Mouse (Mus musculus) midbrain, embryonic 16.5 days (tissue): Measurements from ENCODE around the gene Pqlc3. TPM values are rescaled to one million over a fixed set of nuclear protein-coding genes. Genes with fewer than 3 reads are reported as not detected.

ENCODE experiments used
- ATAC-seq: fragments of 200-750 bp; cut with Nextera tagmentation; 2 replicates; pipeline ENCODE4 v1.8.0; 2017; ENCODE audit warnings: moderate TSS enrichment
- H3K27ac ChIP-seq: fragments of 300-500 bp; sonication (generic); 2 replicates; pipeline ENCODE4 v1.5.1; 2014; ENCODE audit warnings: mild to moderate bottlenecking, low read length, mixed read lengths
- H3K27me3 ChIP-seq: fragments of 300-500 bp; sonication (generic); 2 replicates; pipeline ENCODE4 v1.6.1; 2014; ENCODE audit warnings: low read depth, low read length, mixed read lengths; ENCODE audit not compliant: control insufficient read depth, insufficient read depth
- H3K36me3 ChIP-seq: fragments of 300-500 bp; sonication (generic); 2 replicates; pipeline ENCODE4 v1.6.1; 2014; ENCODE audit warnings: mild to moderate bottlenecking, low read length, moderate library complexity, mixed read lengths; ENCODE audit not compliant: control insufficient read depth, insufficient read depth
- H3K4me1 ChIP-seq: fragments of 300-500 bp; sonication (generic); 2 replicates; pipeline ENCODE4 v1.6.1; 2014; ENCODE audit warnings: mild to moderate bottlenecking, low read length, mixed read lengths; ENCODE audit not compliant: control insufficient read depth, insufficient read depth
- H3K4me2 ChIP-seq: fragments of 300-500 bp; sonication (generic); 2 replicates; pipeline ENCODE4 v1.6.1; 2014; ENCODE audit warnings: mild to moderate bottlenecking, low read length, mixed read lengths
- H3K4me3 ChIP-seq: fragments of 300-500 bp; sonication (generic); 2 replicates; pipeline ENCODE4 v1.5.1; 2014; ENCODE audit warnings: low read depth, mild to moderate bottlenecking, low read length, moderate library complexity, mixed read lengths
- H3K9ac ChIP-seq: fragments of 300-500 bp; sonication (generic); 2 replicates; pipeline ENCODE4 v1.6.1; 2014; ENCODE audit warnings: low read depth, low read length, mixed read lengths
- H3K9me3 ChIP-seq: fragments of 300-500 bp; sonication (generic); replicated peaks from 2 replicates; pipeline ENCODE4 v1.6.1; 2014; ENCODE audit warnings: mild to moderate bottlenecking, low read length, mixed read lengths; ENCODE audit not compliant: control insufficient read depth, poor library complexity, severe bottlenecking
- WGBS: fragments of 180-500 bp; shearing (Covaris S2); extraction: QIAGEN DNeasy Blood & Tissue Kit; methylation state at CpG from one replicate; pipeline ENCODE4 v1.1.7; 2014; 5-methylcytosine and 5-hydroxymethylcytosine counted together
- polyA plus RNA-seq: library from polyadenylated mRNA; unstranded; fragments of >200 nt; fragmentation: Nextera tagmentation; extraction: Ambion mirVana; gene quantifications from 2 replicates; pipeline ENCODE4 v1.2.1, GENCODE M21; 2015

The Pqlc3 gene
- polyA plus RNA-seq: 1.3 and 1.4 TPM in 2 replicates

DNA sequence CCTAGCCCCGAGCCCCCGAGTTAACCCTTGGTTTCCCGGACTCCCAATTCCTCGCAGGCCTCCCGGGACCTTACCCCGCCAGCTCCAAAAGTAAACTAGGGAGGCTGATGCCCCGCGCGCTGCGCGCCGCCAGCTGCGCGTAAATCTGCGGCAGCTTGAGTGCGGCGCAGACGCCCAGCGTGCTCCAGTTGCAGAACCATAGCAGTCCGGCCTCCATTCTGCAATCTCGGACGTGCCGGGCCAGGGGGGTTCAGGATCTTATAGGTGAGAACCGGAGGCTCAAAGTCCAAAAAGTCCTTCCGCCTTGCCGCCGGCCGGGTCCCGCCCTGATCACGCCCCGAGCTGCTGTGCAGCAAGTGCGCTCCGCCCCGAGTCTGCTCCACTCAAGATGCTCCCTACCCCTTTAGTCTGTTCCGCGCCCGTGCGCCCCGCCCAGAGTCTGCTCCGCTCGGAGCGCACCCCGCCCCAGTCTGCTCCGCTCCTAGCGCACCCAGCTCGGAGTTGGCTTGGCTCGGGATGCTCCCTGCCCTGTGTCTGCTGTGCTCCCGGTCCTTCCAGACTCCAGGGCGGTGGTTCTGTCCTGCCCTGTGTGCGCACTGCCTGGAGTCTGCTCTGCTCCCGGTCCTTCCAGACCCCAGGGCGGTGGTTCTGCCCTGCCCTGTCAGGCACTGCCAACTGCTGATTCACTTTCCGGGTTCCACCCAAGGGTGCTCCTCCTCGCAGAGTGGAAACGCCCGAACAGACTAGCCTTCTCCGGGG is at the start of gene Pqlc3:
Gene Pqlc3 (minus strand): TSS at position 670 of the 759 bp plus-strand sequence.
- Histone ChIP-seq H3K9me3 (no peaks in the 10 kb centered on the region), H3K9ac (peak within 1 kb of the TSS; percentile 50), H3K4me2 (peak within 1 kb of the TSS; percentile 97), H3K4me1 (peaks cover 9% of the 10 kb centered on the region; the same call in 1 of the 2 replicates), H3K36me3 (no peaks in the 10 kb centered on the region), H3K27me3 (peaks cover 26% of the 10 kb centered on the region), H3K4me3 (peak within 1 kb of the TSS; percentile 48), H3K27ac (no peak within 1 kb of the TSS)
- ATAC-seq: peak; percentile 71
- 2% methylated on average over 55 of the region's 57 CpGs for WGBS

DNA sequence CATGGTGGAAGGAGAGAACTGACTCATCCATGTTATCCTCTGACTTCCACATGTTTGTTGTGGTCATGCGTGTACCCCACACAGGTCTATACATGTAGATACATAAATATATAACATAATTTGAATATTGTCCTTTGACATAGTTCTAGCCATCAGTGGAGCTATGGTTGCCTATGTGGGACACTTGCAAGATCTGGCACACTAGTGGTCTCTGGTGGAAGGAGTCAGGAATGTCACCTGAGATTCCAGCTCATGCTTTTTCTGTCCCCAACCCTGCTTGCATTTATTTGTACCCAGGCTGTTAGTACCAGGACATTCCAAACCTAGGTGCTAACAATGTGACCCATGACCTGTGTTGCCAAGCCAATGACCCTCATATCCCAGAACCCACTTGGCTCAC is 49.6 kb upstream of the Pqlc3 start:
- Histone ChIP-seq H3K9ac (no peak overlapping the region), H3K27ac (no peak overlapping the region), H3K9me3 (no peaks in the 10 kb centered on the region), H3K27me3 (no peaks in the 10 kb centered on the region), H3K4me3 (no peak overlapping the region), H3K4me2 (no peak overlapping the region), H3K4me1 (peaks cover 10% of the 10 kb centered on the region), H3K36me3 (no peaks in the 10 kb centered on the region)
- WGBS: 97% methylated on average over 1 of the region's 1 CpGs
- no peak for ATAC-seq

GRCm38 (mm10) chr12:17048979-17049612 is 48.9 kb upstream of the Pqlc3 start:
- H3K9me3 ChIP-seq: no peaks in the 10 kb centered on the region
- H3K36me3 ChIP-seq: no peaks in the 10 kb centered on the region
- ATAC-seq: no peak
- no peak overlapping the region for H3K27ac ChIP-seq
- no peak overlapping the region for H3K4me3 ChIP-seq
- peaks cover 10% of the 10 kb centered on the region for H3K4me1 ChIP-seq
- H3K27me3 ChIP-seq: no peaks in the 10 kb centered on the region
- H3K4me2 ChIP-seq: no peak overlapping the region
- no peak overlapping the region for H3K9ac ChIP-seq
- WGBS: 63% methylated on average over 7 of the region's 7 CpGs

GRCm38 (mm10) chr12:17043311-17043710 is 43.1 kb upstream of the Pqlc3 start:
- 71% methylated on average over 5 of the region's 5 CpGs for WGBS
- ATAC-seq: no peak
- no peaks in the 10 kb centered on the region for H3K36me3 ChIP-seq
- H3K4me2 ChIP-seq: no peak overlapping the region
- H3K9me3 ChIP-seq: no peaks in the 10 kb centered on the region
- no peaks in the 10 kb centered on the region for H3K4me1 ChIP-seq
- H3K27ac ChIP-seq: no peak overlapping the region
- H3K9ac ChIP-seq: no peak overlapping the region
- H3K4me3 ChIP-seq: no peak overlapping the region
- no peaks in the 10 kb centered on the region for H3K27me3 ChIP-seq

GRCm38 (mm10) chr12:17040567-17040966 is 40.4 kb upstream of the Pqlc3 start:
- no peak overlapping the region for H3K4me3 ChIP-seq
- H3K4me2 ChIP-seq: no peak overlapping the region
- H3K27me3 ChIP-seq: no peaks in the 10 kb centered on the region
- ATAC-seq: no peak
- H3K4me1 ChIP-seq: peaks cover 10% of the 10 kb centered on the region; the same call in 1 of the 2 replicates
- no peaks in the 10 kb centered on the region for H3K36me3 ChIP-seq
- no peak overlapping the region for H3K9ac ChIP-seq
- H3K9me3 ChIP-seq: no peaks in the 10 kb centered on the region
- no peak overlapping the region for H3K27ac ChIP-seq
- WGBS: 73% methylated on average over 1 of the region's 1 CpGs

DNA sequence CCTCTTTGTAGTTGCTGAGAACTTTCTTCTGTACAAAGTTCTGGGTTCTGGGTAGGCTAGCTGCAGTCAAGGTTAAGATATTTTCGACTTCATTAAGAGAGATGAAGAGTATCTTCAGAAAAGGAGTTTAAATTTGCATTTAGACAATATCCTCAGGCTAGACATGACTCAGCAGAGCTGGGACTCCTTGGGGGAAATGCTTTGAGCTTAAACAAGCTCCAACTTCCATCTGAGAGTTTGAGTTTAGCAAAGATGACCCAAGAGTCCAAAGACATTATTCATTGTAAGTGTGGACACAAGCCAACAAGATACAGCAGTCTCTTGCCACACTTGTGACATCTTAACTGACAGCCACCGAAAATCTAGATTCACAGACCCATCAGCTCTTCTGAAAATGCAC is 39.2 kb upstream of the Pqlc3 start:
- H3K9me3 ChIP-seq: no peaks in the 10 kb centered on the region
- H3K27me3 ChIP-seq: no peaks in the 10 kb centered on the region
- H3K4me3 ChIP-seq: no peak overlapping the region
- H3K27ac ChIP-seq: no peak overlapping the region
- H3K9ac ChIP-seq: no peak overlapping the region
- no peaks in the 10 kb centered on the region for H3K36me3 ChIP-seq
- 77% methylated on average over 2 of the region's 2 CpGs for WGBS
- no peak overlapping the region for H3K4me2 ChIP-seq
- no peak for ATAC-seq
- H3K4me1 ChIP-seq: peaks cover 10% of the 10 kb centered on the region; the same call in 1 of the 2 replicates

- Histone ChIP-seq H3K4me3 (no peak overlapping the region), H3K4me1 (peaks cover 14% of the 10 kb centered on the region; the same call in 1 of the 2 replicates), H3K4me2 (no peak overlapping the region), H3K9ac (no peak overlapping the region), H3K27ac (no peak overlapping the region), H3K9me3 (no peaks in the 10 kb centered on the region), H3K36me3 (no peaks in the 10 kb centered on the region), H3K27me3 (no peaks in the 10 kb centered on the region)
- ATAC-seq: no peak
- 75% methylated on average over 6 of the region's 6 CpGs for WGBS
Observed at GRCm38 (mm10) chr12:17038246-17038645, 38.0 kb upstream of the Pqlc3 start.

GRCm38 (mm10) chr12:17037053-17037610 is 36.9 kb upstream of the Pqlc3 start:
- ATAC-seq: no peak; the same call in 1 of the 2 replicates

DNA sequence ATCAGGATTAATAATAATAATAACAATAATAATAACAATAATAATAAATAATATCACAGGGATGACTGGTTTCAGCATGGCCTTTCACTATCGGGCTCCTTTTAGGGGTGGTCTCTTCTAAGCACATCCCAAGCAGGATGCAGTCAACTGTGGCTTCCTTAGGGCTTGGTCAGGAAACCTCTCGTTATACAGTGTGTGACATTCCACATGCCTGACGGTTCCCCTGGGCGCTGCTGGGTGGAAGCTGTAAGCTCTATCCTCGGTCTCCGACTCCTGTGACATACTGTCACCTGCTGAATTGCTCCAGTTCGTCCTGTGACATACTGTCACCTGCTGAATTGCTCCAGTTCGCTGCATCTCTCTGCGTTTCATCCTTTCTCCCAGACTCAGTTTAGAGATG is 36.3 kb upstream of the Pqlc3 start:
- Histone ChIP-seq H3K4me1 (peaks cover 14% of the 10 kb centered on the region; the same call in 1 of the 2 replicates), H3K27ac (no peak overlapping the region), H3K9ac (no peak overlapping the region), H3K36me3 (no peaks in the 10 kb centered on the region), H3K9me3 (no peaks in the 10 kb centered on the region), H3K27me3 (no peaks in the 10 kb centered on the region), H3K4me2 (no peak overlapping the region), H3K4me3 (no peak overlapping the region)
- ATAC-seq: no peak
- 54% methylated on average over 9 of the region's 9 CpGs for WGBS

More at GRCm38 (mm10) chr12:17037053-17037610, 36.9 kb upstream of the Pqlc3 start:
- H3K4me2 ChIP-seq: 0 out of 2 replicates have a peak overlapping the region, but pooled peaks have one; percentile 6
- H3K4me1 ChIP-seq: peaks cover 14% of the 10 kb centered on the region; the same call in 1 of the 2 replicates
- 43% methylated on average over 14 of the region's 14 CpGs for WGBS
- H3K36me3 ChIP-seq: no peaks in the 10 kb centered on the region
- no peak overlapping the region for H3K4me3 ChIP-seq
- no peak overlapping the region for H3K9ac ChIP-seq
- no peaks in the 10 kb centered on the region for H3K9me3 ChIP-seq
- H3K27ac ChIP-seq: no peak overlapping the region
- no peaks in the 10 kb centered on the region for H3K27me3 ChIP-seq
